Mouse (Mus musculus): ENCODE measurements around the gene Acyp2. TPM values are rescaled to one million over a fixed set of nuclear protein-coding genes. Genes with fewer than 3 reads are reported as not detected.
A peak's percentile ranks its signal among the peaks of the same experiment; 100 is the strongest.

Gene Acyp2
- 35.6 and 38.6 TPM in 2 replicates for polyA plus RNA-seq (2012; rRNA removed)

- TF ChIP-seq POLR2A (IDR thresholded peaks at IDR 0.05; ENCODE audit: extremely low read depth, insufficient read depth, low read length) (peak; percentile 65), CTCF (IDR thresholded peaks at IDR 0.05; ENCODE audit: extremely low read depth, insufficient read depth, low read length) (no peak)
- H3K4me1 ChIP-seq (ENCODE audit: control insufficient read depth, insufficient read depth, low read length), result peaks cover 1% of the 10 kb centered on the region; the same call in 1 of the 2 replicates
- peak within 1 kb of the TSS; percentile 62 for H3K4me3 ChIP-seq (ENCODE audit: insufficient read depth, low read length)
- H3K27ac ChIP-seq (ENCODE audit: insufficient read depth, low read length), result peak within 1 kb of the TSS; percentile 81
Observed at GRCm38 (mm10) chr11:30649001-30649637, at the start of gene Acyp2. Acyp2 (minus strand) TSS chr11:30649587.

- no peak overlapping the region for H3K27ac ChIP-seq (ENCODE audit: insufficient read depth, low read length)
- H3K4me1 ChIP-seq (ENCODE audit: control insufficient read depth, insufficient read depth, low read length), result no peaks in the 10 kb centered on the region
- no peak overlapping the region for H3K4me3 ChIP-seq (ENCODE audit: insufficient read depth, low read length)
- TF ChIP-seq POLR2A (IDR thresholded peaks at IDR 0.05; ENCODE audit: extremely low read depth, insufficient read depth, low read length) (no peak), CTCF (IDR thresholded peaks at IDR 0.05; ENCODE audit: extremely low read depth, insufficient read depth, low read length) (no peak)
Observed at GRCm38 (mm10) chr11:30689421-30689820, 40.0 kb upstream of the Acyp2 start.

GRCm38 (mm10) chr11:30676086-30676485 is 26.7 kb upstream of the Acyp2 start:
- Histone ChIP-seq H3K4me3 (ENCODE audit: insufficient read depth, low read length) (no peak overlapping the region), H3K27ac (ENCODE audit: insufficient read depth, low read length) (no peak overlapping the region), H3K4me1 (ENCODE audit: control insufficient read depth, insufficient read depth, low read length) (no peaks in the 10 kb centered on the region)
- TF ChIP-seq CTCF (IDR thresholded peaks at IDR 0.05; ENCODE audit: extremely low read depth, insufficient read depth, low read length) (peak; percentile 86), POLR2A (IDR thresholded peaks at IDR 0.05; ENCODE audit: extremely low read depth, insufficient read depth, low read length) (no peak)

GRCm38 (mm10) chr11:30672719-30673118 is 23.3 kb upstream of the Acyp2 start:
- no peaks in the 10 kb centered on the region for H3K4me1 ChIP-seq (ENCODE audit: control insufficient read depth, insufficient read depth, low read length)
- no peak overlapping the region for H3K27ac ChIP-seq (ENCODE audit: insufficient read depth, low read length)
- TF ChIP-seq POLR2A (IDR thresholded peaks at IDR 0.05; ENCODE audit: extremely low read depth, insufficient read depth, low read length) (no peak), CTCF (IDR thresholded peaks at IDR 0.05; ENCODE audit: extremely low read depth, insufficient read depth, low read length) (no peak)
- no peak overlapping the region for H3K4me3 ChIP-seq (ENCODE audit: insufficient read depth, low read length)

GRCm38 (mm10) chr11:30663001-30663400 is 13.6 kb upstream of the Acyp2 start:
- TF ChIP-seq CTCF (IDR thresholded peaks at IDR 0.05; ENCODE audit: extremely low read depth, insufficient read depth, low read length) (no peak), POLR2A (IDR thresholded peaks at IDR 0.05; ENCODE audit: extremely low read depth, insufficient read depth, low read length) (no peak)
- H3K27ac ChIP-seq (ENCODE audit: insufficient read depth, low read length), result no peak overlapping the region
- no peak overlapping the region for H3K4me3 ChIP-seq (ENCODE audit: insufficient read depth, low read length)
- no peaks in the 10 kb centered on the region for H3K4me1 ChIP-seq (ENCODE audit: control insufficient read depth, insufficient read depth, low read length)

- Histone ChIP-seq H3K4me3 (ENCODE audit: insufficient read depth, low read length) (no peak overlapping the region), H3K27ac (ENCODE audit: insufficient read depth, low read length) (no peak overlapping the region), H3K4me1 (ENCODE audit: control insufficient read depth, insufficient read depth, low read length) (no peaks in the 10 kb centered on the region)
Observed at GRCm38 (mm10) chr11:30662591-30662990, 13.2 kb upstream of the Acyp2 start.

GRCm38 (mm10) chr11:30657069-30657468 is 7.7 kb upstream of the Acyp2 start:
- no peak overlapping the region for H3K4me3 ChIP-seq (ENCODE audit: insufficient read depth, low read length)
- no peak overlapping the region for H3K27ac ChIP-seq (ENCODE audit: insufficient read depth, low read length)
- no peaks in the 10 kb centered on the region for H3K4me1 ChIP-seq (ENCODE audit: control insufficient read depth, insufficient read depth, low read length)
- TF ChIP-seq POLR2A (IDR thresholded peaks at IDR 0.05; ENCODE audit: extremely low read depth, insufficient read depth, low read length) (no peak), CTCF (IDR thresholded peaks at IDR 0.05; ENCODE audit: extremely low read depth, insufficient read depth, low read length) (peak; percentile 78)

More at GRCm38 (mm10) chr11:30662591-30662990, 13.2 kb upstream of the Acyp2 start:
- TF ChIP-seq POLR2A (IDR thresholded peaks at IDR 0.05; ENCODE audit: extremely low read depth, insufficient read depth, low read length) (no peak), CTCF (IDR thresholded peaks at IDR 0.05; ENCODE audit: extremely low read depth, insufficient read depth, low read length) (no peak)

- no peak overlapping the region for H3K27ac ChIP-seq (ENCODE audit: insufficient read depth, low read length)
- H3K4me1 ChIP-seq (ENCODE audit: control insufficient read depth, insufficient read depth, low read length), result no peaks in the 10 kb centered on the region
- H3K4me3 ChIP-seq (ENCODE audit: insufficient read depth, low read length), result no peak overlapping the region
- no peak for TF ChIP-seq POLR2A (IDR thresholded peaks at IDR 0.05; ENCODE audit: extremely low read depth, insufficient read depth, low read length)
- TF ChIP-seq CTCF (IDR thresholded peaks at IDR 0.05; ENCODE audit: extremely low read depth, insufficient read depth, low read length), result no peak
Observed at GRCm38 (mm10) chr11:30656060-30656459, 6.7 kb upstream of the Acyp2 start.

- no peak overlapping the region for H3K4me3 ChIP-seq (ENCODE audit: insufficient read depth, low read length)
- TF ChIP-seq CTCF (IDR thresholded peaks at IDR 0.05; ENCODE audit: extremely low read depth, insufficient read depth, low read length), result no peak
- TF ChIP-seq POLR2A (IDR thresholded peaks at IDR 0.05; ENCODE audit: extremely low read depth, insufficient read depth, low read length), result no peak
- H3K4me1 ChIP-seq (ENCODE audit: control insufficient read depth, insufficient read depth, low read length), result peaks cover 1% of the 10 kb centered on the region; the same call in 1 of the 2 replicates
- no peak overlapping the region for H3K27ac ChIP-seq (ENCODE audit: insufficient read depth, low read length)
Observed at GRCm38 (mm10) chr11:30650416-30650815, 1.0 kb upstream of the Acyp2 start.

GRCm38 (mm10) chr11:30635674-30636073 is 13.7 kb downstream of the Acyp2 start:
- Histone ChIP-seq H3K4me3 (ENCODE audit: insufficient read depth, low read length) (no peak overlapping the region), H3K4me1 (ENCODE audit: control insufficient read depth, insufficient read depth, low read length) (peaks cover 3% of the 10 kb centered on the region; the same call in 1 of the 2 replicates), H3K27ac (ENCODE audit: insufficient read depth, low read length) (no peak overlapping the region)
- TF ChIP-seq POLR2A (IDR thresholded peaks at IDR 0.05; ENCODE audit: extremely low read depth, insufficient read depth, low read length) (no peak), CTCF (IDR thresholded peaks at IDR 0.05; ENCODE audit: extremely low read depth, insufficient read depth, low read length) (no peak)

Measured in cortical plate, adult 2 months (tissue).